Mouse (Mus musculus) intestine, postnatal 0 days (tissue): ENCODE measurements around the gene Antxr2. TPM values are rescaled to one million over a fixed set of nuclear protein-coding genes. Genes with fewer than 3 reads are reported as not detected.
A peak's percentile ranks its signal among the peaks of the same experiment; 100 is the strongest.

Experiments
- ATAC-seq: fragments of 200-750 bp; cut with Nextera tagmentation; 2 replicates; pipeline ENCODE4 v1.8.0; 2017; ENCODE audit warnings: mild to moderate bottlenecking, moderate TSS enrichment, moderate library complexity
- H3K27ac ChIP-seq: fragments of 300-500 bp; sonication (generic); 2 replicates; pipeline ENCODE4 v1.5.1; 2014; ENCODE audit warnings: mild to moderate bottlenecking, low read depth, low read length, moderate library complexity
- H3K27me3 ChIP-seq: fragments of 300-500 bp; sonication (generic); replicated peaks from 2 replicates; pipeline ENCODE4 v1.6.1; 2014; ENCODE audit warnings: low read length, mixed read lengths; ENCODE audit not compliant: control insufficient read depth, insufficient read depth
- H3K36me3 ChIP-seq: fragments of 300-500 bp; sonication (generic); 2 replicates; pipeline ENCODE4 v1.6.1; 2014; ENCODE audit warnings: mild to moderate bottlenecking, moderate library complexity; ENCODE audit not compliant: control insufficient read depth, insufficient read depth
- H3K4me1 ChIP-seq: fragments of 300-500 bp; sonication (generic); replicated peaks from 2 replicates; pipeline ENCODE4 v1.6.1; 2014; ENCODE audit warnings: antibody characterized with exemption, low read length, mixed read lengths; ENCODE audit not compliant: control insufficient read depth, insufficient read depth
- H3K4me2 ChIP-seq: fragments of 300-500 bp; sonication (generic); replicated peaks from 2 replicates; pipeline ENCODE4 v1.6.1; 2014; ENCODE audit warnings: low read depth, mild to moderate bottlenecking, moderate library complexity
- H3K4me3 ChIP-seq: fragments of 300-500 bp; sonication (generic); 2 replicates; pipeline ENCODE4 v1.5.1; 2014; ENCODE audit warnings: low read depth, low read length
- H3K9ac ChIP-seq: fragments of 300-500 bp; sonication (generic); 2 replicates; pipeline ENCODE4 v1.6.1; 2014; ENCODE audit warnings: mild to moderate bottlenecking, low read depth, low read length
- H3K9me3 ChIP-seq: fragments of 300-500 bp; sonication (generic); 2 replicates; pipeline ENCODE4 v1.6.1; 2016; ENCODE audit warnings: mixed run types; ENCODE audit not compliant: control insufficient read depth
- CTCF ChIP-seq: sonication (generic); IDR thresholded peaks from 2 replicates; pipeline ENCODE4 v1.5.1; 2016; ENCODE audit warnings: low read depth, mild to moderate bottlenecking, control low read depth, antibody characterized with exemption, moderate library complexity
- WGBS: fragments of 180-500 bp; shearing (Covaris S2); extraction: QIAGEN DNeasy Blood & Tissue Kit; methylation state at CpG from one replicate; pipeline ENCODE4 v1.1.7; 2014; 5-methylcytosine and 5-hydroxymethylcytosine counted together
- polyA plus RNA-seq: library from polyadenylated mRNA; unstranded; fragments of >200 nt; fragmentation: Nextera tagmentation; extraction: Ambion mirVana; gene quantifications from 2 replicates; pipeline ENCODE4 v1.2.1, GENCODE M21; 2015

Gene Antxr2
- polyA plus RNA-seq, 1 experiment from 2014 or later, result 18.3 TPM

GRCm38 (mm10) chr5:97947261-97947660 is 83.6 kb downstream of the Antxr2 start:
- Histone ChIP-seq H3K4me3 (no peak overlapping the region), H3K27ac (no peak overlapping the region), H3K27me3 (no peaks in the 10 kb centered on the region), H3K36me3 (0 out of 2 replicates have a peak, but pooled peaks cover 18% of the 10 kb centered on the region), H3K4me2 (no peak overlapping the region), H3K4me1 (no peaks in the 10 kb centered on the region), H3K9ac (no peak overlapping the region), H3K9me3 (no peaks in the 10 kb centered on the region)
- no peak for ATAC-seq
- peak; percentile 52 for TF ChIP-seq CTCF
- 80% methylated on average over 3 of the region's 3 CpGs for WGBS

GRCm38 (mm10) chr5:97946236-97946635 is 84.6 kb downstream of the Antxr2 start:
- Histone ChIP-seq H3K4me2 (no peak overlapping the region), H3K4me1 (no peaks in the 10 kb centered on the region), H3K27ac (no peak overlapping the region), H3K27me3 (no peaks in the 10 kb centered on the region), H3K9me3 (no peaks in the 10 kb centered on the region), H3K4me3 (no peak overlapping the region), H3K9ac (no peak overlapping the region), H3K36me3 (peaks cover 22% of the 10 kb centered on the region; the same call in 1 of the 2 replicates)
- TF ChIP-seq CTCF, result no peak
- ATAC-seq, result no peak
- 88% methylated on average over 4 of the region's 4 CpGs for WGBS

DNA sequence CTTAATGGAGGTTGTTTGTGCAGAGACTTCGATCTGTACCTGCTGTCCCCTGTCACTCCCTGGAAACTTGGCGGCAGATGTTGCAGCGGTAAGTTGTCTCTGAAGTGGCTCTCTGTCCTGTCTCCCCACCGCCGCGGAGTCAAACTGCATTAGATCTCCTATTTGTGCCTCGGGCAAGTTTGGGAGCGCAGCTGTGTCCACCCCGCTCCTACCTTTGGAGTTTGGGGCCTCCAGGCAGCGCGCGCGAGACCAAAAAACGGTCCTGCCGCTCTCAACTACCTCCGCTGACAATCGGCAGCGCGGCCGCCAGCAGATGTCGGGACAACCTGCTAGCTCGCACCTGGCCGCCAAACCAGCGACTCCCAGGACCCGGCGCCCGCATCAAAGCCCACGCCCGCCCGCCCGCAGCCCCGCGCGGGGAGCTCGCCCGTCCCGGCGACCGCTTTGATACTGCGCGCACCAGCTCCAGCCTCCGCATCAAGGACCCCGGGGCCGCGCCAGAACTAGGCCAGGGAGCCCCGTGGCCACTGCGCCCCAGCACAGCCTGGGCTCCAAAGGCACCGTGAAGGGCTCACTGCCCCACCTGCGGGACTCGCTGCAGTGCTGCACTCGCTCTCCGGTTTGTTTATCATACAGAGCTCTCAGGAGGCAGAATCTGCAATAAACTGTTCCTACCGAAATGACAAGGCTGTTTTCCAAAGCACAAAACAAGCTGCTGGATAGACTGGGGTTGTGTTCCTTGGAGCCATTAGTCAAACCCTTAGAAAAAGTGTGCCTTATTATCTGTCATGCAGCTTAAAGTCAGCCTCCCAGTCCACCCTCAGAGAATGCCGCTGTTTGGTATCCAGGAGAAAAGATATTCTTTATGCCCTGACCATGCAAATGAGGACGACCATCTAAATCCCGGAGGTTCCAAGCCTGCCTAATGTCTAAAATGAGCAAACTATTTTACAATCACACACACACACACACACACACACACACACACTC is 95.4 kb downstream of the Antxr2 start:
- H3K4me2 ChIP-seq, result peak overlapping the region; percentile 74
- ATAC-seq, result 0 out of 2 replicates have a peak, but pooled peaks have one; percentile 47
- no peak overlapping the region for H3K27ac ChIP-seq
- H3K36me3 ChIP-seq, result peaks cover 21% of the 10 kb centered on the region; the same call in 1 of the 2 replicates
- no peaks in the 10 kb centered on the region for H3K27me3 ChIP-seq
- peak overlapping the region; percentile 38 for H3K4me3 ChIP-seq
- WGBS, result 8% methylated on average over 56 of the region's 56 CpGs
- peak; percentile 56 for TF ChIP-seq CTCF
- peak overlapping the region; percentile 34; the same call in 1 of the 2 replicates for H3K9ac ChIP-seq
- 0 out of 2 replicates have a peak, but pooled peaks cover 2% of the 10 kb centered on the region for H3K4me1 ChIP-seq
- no peaks in the 10 kb centered on the region for H3K9me3 ChIP-seq

- no peak for ATAC-seq
These were observed 113.2 kb downstream of the Antxr2 start for GRCm38 (mm10) chr5:97917654-97918053.

DNA sequence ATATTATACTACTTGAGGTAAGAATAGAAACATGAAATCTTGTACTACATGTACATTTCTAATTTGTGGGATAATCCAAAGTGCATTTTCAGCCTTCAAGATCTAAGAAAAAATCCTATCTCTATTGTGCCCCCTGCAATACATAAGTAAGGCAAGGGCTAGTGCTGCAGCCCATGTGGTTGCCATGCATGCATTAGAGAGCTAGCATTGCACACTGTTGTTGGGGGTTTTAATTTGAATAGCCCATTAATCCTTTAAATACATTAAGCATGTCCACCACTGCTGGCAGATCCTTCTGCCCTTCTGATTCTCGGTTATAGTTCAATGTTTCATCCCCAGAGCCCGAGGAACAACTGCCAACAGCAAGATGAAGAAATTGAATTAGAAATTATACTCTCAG is 116.0 kb downstream of the Antxr2 start:
- Histone ChIP-seq H3K36me3 (no peaks in the 10 kb centered on the region), H3K27ac (no peak overlapping the region), H3K4me3 (no peak overlapping the region), H3K9me3 (no peaks in the 10 kb centered on the region), H3K9ac (no peak overlapping the region), H3K4me2 (no peak overlapping the region), H3K4me1 (no peaks in the 10 kb centered on the region), H3K27me3 (no peaks in the 10 kb centered on the region)
- no peak for TF ChIP-seq CTCF
- 78% methylated on average over 2 of the region's 2 CpGs for WGBS
- no peak for ATAC-seq

More at GRCm38 (mm10) chr5:97917654-97918053, 113.2 kb downstream of the Antxr2 start:
- Histone ChIP-seq H3K9ac (no peak overlapping the region), H3K36me3 (peaks cover 4% of the 10 kb centered on the region; the same call in 1 of the 2 replicates), H3K27ac (no peak overlapping the region), H3K27me3 (no peaks in the 10 kb centered on the region), H3K4me3 (no peak overlapping the region), H3K4me2 (no peak overlapping the region), H3K9me3 (no peaks in the 10 kb centered on the region), H3K4me1 (no peaks in the 10 kb centered on the region)
- no peak for TF ChIP-seq CTCF
- WGBS, result 65% methylated on average over 11 of the region's 11 CpGs

DNA sequence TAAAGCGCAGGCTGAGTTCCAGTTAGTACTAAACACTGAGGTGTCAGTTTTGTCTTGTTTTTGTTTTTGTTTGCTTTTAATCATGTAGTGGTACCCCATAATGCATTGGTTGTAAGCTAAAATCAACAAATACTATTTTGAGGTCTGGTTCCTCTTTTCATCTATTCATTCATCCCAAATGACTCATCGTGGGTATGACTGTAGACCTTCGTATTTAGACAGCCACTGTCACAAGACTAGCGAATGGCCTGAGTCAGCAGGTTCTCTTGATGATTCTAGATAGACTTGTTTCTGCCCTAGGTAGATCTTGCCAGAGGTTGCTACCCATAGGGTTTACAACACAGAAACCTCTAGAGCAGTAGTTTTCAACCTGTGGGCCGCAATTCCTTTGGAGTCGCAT is 116.9 kb downstream of the Antxr2 start:
- H3K4me2 ChIP-seq, result no peak overlapping the region
- no peak for TF ChIP-seq CTCF

More for the DNA sequence above, 116.9 kb downstream of the Antxr2 start:
- no peaks in the 10 kb centered on the region for H3K9me3 ChIP-seq
- ATAC-seq, result no peak
- no peaks in the 10 kb centered on the region for H3K4me1 ChIP-seq
- H3K4me3 ChIP-seq, result no peak overlapping the region
- 88% methylated on average over 6 of the region's 6 CpGs for WGBS
- H3K36me3 ChIP-seq, result no peaks in the 10 kb centered on the region
- no peak overlapping the region for H3K27ac ChIP-seq
- H3K9ac ChIP-seq, result no peak overlapping the region
- H3K27me3 ChIP-seq, result no peaks in the 10 kb centered on the region
